Mouse (Mus musculus): ENCODE results near the gene Olfr279. TPM values are rescaled to one million over a fixed set of nuclear protein-coding genes. Genes with fewer than 3 reads are reported as not detected.

The Olfr279 gene
- polyA plus RNA-seq, 2 experiments from 2014 or later = not detected

Other genes starting within 250 kb of the Olfr279 start
- gene H1fnt, start 235.1 kb upstream of the Olfr279 start, polyA plus RNA-seq (2017; shearing (Covaris generic)) = not detected
- gene Zfp641, start 196.2 kb upstream of the Olfr279 start, polyA plus RNA-seq (2017; shearing (Covaris generic)) = not detected
- gene Olfr285, start 175.0 kb upstream of the Olfr279 start, polyA plus RNA-seq (2017; shearing (Covaris generic)) = not detected
- not detected for gene Olfr284, start 151.4 kb upstream of the Olfr279 start, polyA plus RNA-seq (2017; shearing (Covaris generic))
- not detected for gene Olfr283, start 111.5 kb upstream of the Olfr279 start, polyA plus RNA-seq (2017; shearing (Covaris generic))
- not detected for gene Olfr282, start 61.2 kb upstream of the Olfr279 start, polyA plus RNA-seq (2017; shearing (Covaris generic))
- not detected for gene Olfr281, start 39.8 kb upstream of the Olfr279 start, polyA plus RNA-seq (2017; shearing (Covaris generic))
- under 1 TPM in 1 of 2 experiments, not detected in 1; 0.07 TPM for gene OR5BS1P, start 22.5 kb upstream of the Olfr279 start, polyA plus RNA-seq (2017; shearing (Covaris generic))
- not detected for gene Lalba, start 9.7 kb upstream of the Olfr279 start, polyA plus RNA-seq (2017; shearing (Covaris generic))
- 10 to 100 TPM; 29.0 to 35.9 TPM for gene Kansl2, start 41.9 kb downstream of the Olfr279 start, polyA plus RNA-seq (2017; shearing (Covaris generic))
- gene Ccnt1, start 78.5 kb downstream of the Olfr279 start, polyA plus RNA-seq (2017; shearing (Covaris generic)) = 10 to 100 TPM; 71.1 to 73.1 TPM
- not detected for gene 4930415O20Rik, start 78.6 kb downstream of the Olfr279 start, polyA plus RNA-seq (2017; shearing (Covaris generic))
- under 1 TPM; 0.36 to 0.56 TPM for gene Adcy6, start 117.7 kb downstream of the Olfr279 start, polyA plus RNA-seq (2017; shearing (Covaris generic))
- under 1 TPM in 1 of 2 experiments, not detected in 1; 0.19 TPM for gene Cacnb3, start 138.4 kb downstream of the Olfr279 start, polyA plus RNA-seq (2017; shearing (Covaris generic))
- gene Ddx23, start 170.5 kb downstream of the Olfr279 start, polyA plus RNA-seq (2017; shearing (Covaris generic)) = 10 to 100 TPM; 22.8 to 27.3 TPM
- 1 to 10 TPM in 1 of 2 experiments, under 1 TPM in 1; 0.50 to 1.5 TPM for gene Rnd1, start 185.1 kb downstream of the Olfr279 start, polyA plus RNA-seq (2017; shearing (Covaris generic))
- gene Ccdc65, start 215.8 kb downstream of the Olfr279 start, polyA plus RNA-seq (2017; shearing (Covaris generic)) = under 1 TPM in 1 of 2 experiments, not detected in 1; 0.62 TPM
- 1 to 10 TPM; 1.3 to 1.7 TPM for gene Fkbp11, start 235.8 kb downstream of the Olfr279 start, polyA plus RNA-seq (2017; shearing (Covaris generic))

All from activated CD4-positive, CD25-positive, alpha-beta regulatory T cell, adult 4 months (primary cell).